Mouse (Mus musculus) bone marrow, adult 2 months (tissue): ENCODE data around the gene Rex1bd. TPM values are rescaled to one million over a fixed set of nuclear protein-coding genes. Genes with fewer than 3 reads are reported as not detected.

Source experiments
- H3K27ac ChIP-seq: fragments of 200-500 bp; 2 replicates; pipeline ENCODE4 v1.5.1; 2012; ENCODE audit warnings: low read depth, mild to moderate bottlenecking, control low read depth, inconsistent platforms, low read length; ENCODE audit not compliant: control insufficient read depth, poor library complexity, insufficient read depth
- H3K4me1 ChIP-seq: fragments of 200-500 bp; 2 replicates; pipeline ENCODE4 v1.6.1; 2011; ENCODE audit warnings: low read length; ENCODE audit not compliant: control insufficient read depth, insufficient read depth
- H3K4me3 ChIP-seq: fragments of 200-500 bp; replicated peaks from 2 replicates; pipeline ENCODE3; 2011; ENCODE audit warnings: mild to moderate bottlenecking, low read depth, low read length, control low read depth; ENCODE audit not compliant: control insufficient read depth
- CTCF ChIP-seq: fragments of 200-500 bp; IDR thresholded peaks from 2 replicates; pipeline ENCODE4 v1.5.1; 2011; ENCODE audit warnings: low read length, control low read depth; ENCODE audit not compliant: control insufficient read depth, insufficient read depth
- POLR2A ChIP-seq: fragments of 200-500 bp; IDR thresholded peaks from 2 replicates; pipeline ENCODE4 v1.6.1; 2011; ENCODE audit warnings: low read depth, mild to moderate bottlenecking, control low read depth, low read length, borderline replicate concordance; ENCODE audit not compliant: control insufficient read depth
- WGBS: fragments of 180-500 bp; shearing (Covaris S2); methylation state at CpG from one replicate; pipeline ENCODE4 v1.1.7; 2018; 5-methylcytosine and 5-hydroxymethylcytosine counted together
- polyA plus RNA-seq: library from polyadenylated mRNA; stranded (reverse); fragments of >200 nt; gene quantifications from 2 replicates; pipeline ENCODE4 v1.2.4, GENCODE M21; 2011; ENCODE audit warnings: low replicate concordance; ENCODE audit not compliant: missing spikeins, insufficient read depth, insufficient read length

The Rex1bd gene
- polyA plus RNA-seq, 1 experiment = 63.6 TPM

DNA sequence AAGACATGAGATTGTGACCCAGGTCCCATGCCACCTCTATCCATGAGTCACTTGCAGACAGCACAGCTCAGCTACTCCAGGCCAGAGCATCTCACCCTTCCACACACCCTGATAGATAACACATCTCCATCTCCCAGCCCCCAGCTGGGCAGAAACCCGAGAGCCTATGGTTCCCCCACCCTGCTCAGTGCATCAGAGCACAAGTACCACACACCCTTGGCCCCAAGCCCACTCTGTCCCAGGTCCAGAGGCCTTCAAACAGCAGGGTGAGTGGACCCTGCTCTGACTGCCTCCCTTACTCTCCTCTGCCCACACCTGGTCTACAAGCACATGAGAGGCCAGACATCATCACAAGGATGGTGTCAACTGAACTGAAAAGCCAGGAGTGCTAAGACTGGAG lies 38.6 kb downstream of the Rex1bd start:
- no peak overlapping the region for H3K4me3 ChIP-seq
- TF ChIP-seq CTCF = no peak
- no peak for TF ChIP-seq POLR2A
- no peak overlapping the region for H3K27ac ChIP-seq
- WGBS = 59% methylated on average over 1 of the region's 1 CpGs
- H3K4me1 ChIP-seq = no peaks in the 10 kb centered on the region

GRCm38 (mm10) chr8:70467229-70467725 lies 39.3 kb downstream of the Rex1bd start:
- H3K4me1 ChIP-seq = no peaks in the 10 kb centered on the region
- TF ChIP-seq CTCF (no peak), POLR2A (no peak)
- 84% methylated on average over 5 of the region's 5 CpGs for WGBS
- no peak overlapping the region for H3K4me3 ChIP-seq
- H3K27ac ChIP-seq = no peak overlapping the region

DNA sequence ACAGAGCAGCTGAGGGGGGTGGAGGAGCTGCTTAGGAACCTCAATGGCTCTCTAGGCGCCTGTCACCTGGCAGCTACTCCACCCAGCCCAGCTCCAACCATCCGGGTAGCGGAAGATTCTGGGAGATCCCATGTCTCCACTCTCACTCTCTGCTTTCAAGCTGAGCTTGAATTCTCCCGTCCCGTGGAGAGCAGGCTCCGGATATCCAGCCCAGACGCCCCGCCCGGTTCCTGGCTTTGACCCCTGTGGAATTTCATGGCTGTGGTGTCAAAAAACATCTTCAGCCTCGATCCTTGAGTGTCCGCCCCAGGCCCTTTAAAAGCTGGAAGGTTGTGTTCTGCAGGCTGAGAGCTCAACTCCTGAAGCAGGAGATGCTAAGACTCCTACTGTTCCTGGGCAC lies 39.8 kb downstream of the Rex1bd start:
- WGBS = 91% methylated on average over 11 of the region's 11 CpGs
- no peak for TF ChIP-seq POLR2A
- no peak for TF ChIP-seq CTCF
- Histone ChIP-seq H3K4me1 (no peaks in the 10 kb centered on the region), H3K4me3 (no peak overlapping the region), H3K27ac (peak overlapping the region; percentile 22; the same call in 1 of the 2 replicates)

DNA sequence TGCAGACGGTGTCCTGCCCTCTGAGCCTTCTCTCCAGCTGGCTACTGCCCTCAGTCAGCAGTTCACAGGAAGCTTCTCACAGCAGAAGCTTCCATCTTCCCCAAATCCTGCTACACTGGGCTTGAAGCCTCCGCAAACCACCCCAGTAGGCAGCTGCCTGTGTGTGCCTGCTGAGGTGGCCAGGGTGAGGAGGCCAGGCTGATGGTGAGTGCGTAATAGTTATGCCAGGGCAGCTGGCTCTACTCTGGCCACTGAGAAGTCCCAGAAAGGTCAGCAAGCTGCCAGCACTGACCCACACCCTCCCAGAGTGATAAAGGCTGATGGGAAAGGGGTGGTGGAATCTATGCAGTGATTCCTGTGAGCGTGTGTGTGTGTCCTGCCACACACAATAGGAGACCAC lies 40.2 kb downstream of the Rex1bd start:
- Histone ChIP-seq H3K27ac (peak overlapping the region; percentile 22; the same call in 1 of the 2 replicates), H3K4me3 (no peak overlapping the region), H3K4me1 (no peaks in the 10 kb centered on the region)
- TF ChIP-seq POLR2A (no peak), CTCF (no peak)
- WGBS = 82% methylated on average over 4 of the region's 4 CpGs

DNA sequence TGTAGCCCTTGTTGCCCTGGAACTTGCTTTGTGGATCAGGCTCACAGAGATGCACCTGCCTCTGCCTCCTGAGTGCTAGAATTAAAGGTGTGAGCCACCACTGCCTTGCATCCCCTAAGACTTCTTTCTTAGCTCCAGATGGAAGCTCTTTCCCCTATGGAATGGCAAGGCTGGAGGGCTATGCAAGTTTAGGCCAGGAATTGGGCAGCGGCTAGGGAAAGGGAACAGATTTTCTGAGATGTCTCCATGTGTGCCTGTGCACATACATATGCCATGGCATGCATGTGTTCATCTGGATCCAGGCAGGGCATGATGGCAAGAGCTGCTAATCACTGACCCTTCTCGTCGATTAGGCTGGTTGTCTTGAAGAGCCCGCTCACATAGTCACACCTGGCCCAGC lies 40.9 kb downstream of the Rex1bd start:
- Histone ChIP-seq H3K27ac (no peak overlapping the region), H3K4me3 (no peak overlapping the region), H3K4me1 (no peaks in the 10 kb centered on the region)
- WGBS = 95% methylated on average over 4 of the region's 4 CpGs
- TF ChIP-seq POLR2A = no peak
- TF ChIP-seq CTCF = no peak

- no peak for TF ChIP-seq POLR2A
- TF ChIP-seq CTCF = no peak
- WGBS = 80% methylated on average over 6 of the region's 6 CpGs
- H3K4me3 ChIP-seq = no peak overlapping the region
- no peaks in the 10 kb centered on the region for H3K4me1 ChIP-seq
- H3K27ac ChIP-seq = no peak overlapping the region
Measured at GRCm38 (mm10) chr8:70464162-70464561, 42.4 kb downstream of the Rex1bd start.

DNA sequence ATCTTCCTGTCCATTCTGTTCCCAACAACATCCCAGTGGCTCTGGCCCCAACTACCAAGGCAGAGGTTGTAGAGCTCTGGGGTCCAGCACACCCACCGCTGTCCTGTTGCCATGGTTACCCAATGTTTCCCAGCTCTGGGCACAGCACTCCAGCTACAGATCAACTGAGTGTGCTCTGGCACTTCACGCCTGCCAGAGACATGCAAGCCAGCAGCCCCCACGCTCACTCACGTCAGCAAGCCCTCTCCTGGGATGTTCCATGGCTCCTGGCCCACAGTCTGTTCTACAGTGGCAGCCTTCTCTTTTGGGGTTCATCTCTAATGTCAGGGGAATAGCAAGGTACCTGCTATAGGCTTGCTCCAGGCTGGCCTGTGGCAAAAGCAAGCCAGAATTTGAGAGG lies 43.2 kb downstream of the Rex1bd start:
- TF ChIP-seq CTCF (no peak), POLR2A (no peak)
- 88% methylated on average over 4 of the region's 4 CpGs for WGBS

DNA sequence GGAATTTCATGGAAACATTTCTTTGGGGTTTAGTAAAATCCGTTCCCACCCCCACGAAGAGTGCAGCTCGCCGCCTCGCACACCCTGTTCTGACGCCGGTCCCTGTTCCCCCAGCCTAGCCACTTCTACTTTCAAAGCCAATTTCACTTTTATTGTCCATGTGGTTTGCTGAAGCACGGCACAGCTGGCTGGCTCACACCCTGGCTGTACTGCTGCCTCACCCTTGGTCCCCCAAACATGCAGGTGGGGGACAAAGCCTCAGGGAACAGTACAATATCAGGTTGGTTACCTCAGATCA lies 44.1 kb downstream of the Rex1bd start:
- no peak overlapping the region for H3K27ac ChIP-seq
- H3K4me1 ChIP-seq = no peaks in the 10 kb centered on the region
- TF ChIP-seq POLR2A (no peak), CTCF (no peak)
- 88% methylated on average over 8 of the region's 8 CpGs for WGBS
- no peak overlapping the region for H3K4me3 ChIP-seq

More for the DNA sequence above, 43.2 kb downstream of the Rex1bd start:
- H3K4me1 ChIP-seq = no peaks in the 10 kb centered on the region
- peak overlapping the region; percentile 4; the same call in 1 of the 2 replicates for H3K27ac ChIP-seq
- no peak overlapping the region for H3K4me3 ChIP-seq

DNA sequence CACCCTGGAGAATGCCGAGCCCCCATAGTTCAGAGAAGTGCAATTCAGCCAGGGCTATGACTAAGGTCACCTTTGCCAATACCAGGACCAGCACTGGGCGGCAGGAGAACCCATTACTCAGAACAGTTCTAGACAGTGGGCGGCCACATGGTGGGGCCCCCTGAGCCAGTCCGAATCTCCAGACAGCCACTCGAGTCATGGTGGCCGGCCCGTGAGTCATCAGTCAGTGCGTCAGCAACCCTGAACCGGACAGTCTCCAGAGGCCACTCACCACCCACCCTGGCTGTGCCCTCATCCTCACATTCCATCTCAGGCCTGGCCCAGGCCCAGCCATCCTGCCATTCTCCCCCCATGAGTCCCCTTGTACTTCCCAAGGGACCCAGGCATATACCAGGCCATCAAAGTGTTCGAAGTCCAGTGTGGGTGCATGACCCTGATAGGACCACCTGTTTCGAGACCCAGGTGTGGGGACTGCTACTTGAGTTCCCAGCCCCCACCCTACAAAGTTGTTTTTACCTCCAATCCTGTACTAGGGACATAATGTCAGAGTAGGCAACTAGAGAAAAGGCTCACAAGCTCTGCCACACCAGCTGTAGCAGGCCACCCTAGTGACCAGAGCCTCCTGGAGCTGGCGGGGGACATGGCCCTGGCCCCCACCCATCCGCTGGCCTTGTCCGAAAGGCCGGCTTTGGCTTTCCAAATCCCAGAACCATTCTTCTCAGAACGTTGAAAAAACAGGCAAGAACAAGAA lies 44.6 kb downstream of the Rex1bd start:
- Histone ChIP-seq H3K4me3 (no peak overlapping the region), H3K4me1 (no peaks in the 10 kb centered on the region), H3K27ac (no peak overlapping the region)
- no peak for TF ChIP-seq POLR2A
- no peak for TF ChIP-seq CTCF
- 93% methylated on average over 16 of the region's 16 CpGs for WGBS

- Histone ChIP-seq H3K4me1 (no peaks in the 10 kb centered on the region), H3K4me3 (no peak overlapping the region), H3K27ac (no peak overlapping the region)
- WGBS = 88% methylated on average over 9 of the region's 9 CpGs
- no peak for TF ChIP-seq CTCF
- no peak for TF ChIP-seq POLR2A
Measured at GRCm38 (mm10) chr8:70460606-70461005, 45.9 kb downstream of the Rex1bd start.
